Mouse (Mus musculus) hindlimb bud, embryonic 11.5 days (tissue): Measurements from ENCODE around the gene Pdc.
"Not testable (repeated sequence)": the region's sequence is repeated elsewhere in the genome, so short reads cannot be mapped to it uniquely, and the experiment has no call there.

Experiments
- DNase-seq: peaks from one replicate; pipeline ENCODE4 v3.0.0-alpha.2; 2012; ENCODE audit warnings: low read depth, low spot score; ENCODE audit errors: extremely low spot score

Pdc gene

DNA sequence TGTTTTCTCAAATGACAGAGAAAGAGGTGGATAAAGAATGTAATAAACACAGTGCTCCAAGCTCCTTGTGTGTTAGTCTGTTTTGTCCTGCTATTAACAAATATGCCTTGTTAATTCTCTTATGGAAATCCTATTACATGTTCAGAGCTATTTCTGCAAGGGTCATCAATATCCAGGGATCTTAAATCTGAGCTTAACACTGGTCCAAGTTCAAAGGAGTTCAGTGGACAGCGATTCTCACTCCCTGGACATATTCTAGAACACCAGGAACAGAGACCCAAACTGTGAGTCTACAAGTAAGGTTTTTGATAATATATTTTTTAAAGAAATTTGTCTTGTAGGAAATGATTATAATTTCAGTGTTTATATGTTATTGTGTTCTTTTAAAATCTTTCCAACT is at the start of gene Pdc:
Gene Pdc (plus strand): TSS at position 213 of the 400 bp plus-strand sequence.
- no peak for DNase-seq

DNA sequence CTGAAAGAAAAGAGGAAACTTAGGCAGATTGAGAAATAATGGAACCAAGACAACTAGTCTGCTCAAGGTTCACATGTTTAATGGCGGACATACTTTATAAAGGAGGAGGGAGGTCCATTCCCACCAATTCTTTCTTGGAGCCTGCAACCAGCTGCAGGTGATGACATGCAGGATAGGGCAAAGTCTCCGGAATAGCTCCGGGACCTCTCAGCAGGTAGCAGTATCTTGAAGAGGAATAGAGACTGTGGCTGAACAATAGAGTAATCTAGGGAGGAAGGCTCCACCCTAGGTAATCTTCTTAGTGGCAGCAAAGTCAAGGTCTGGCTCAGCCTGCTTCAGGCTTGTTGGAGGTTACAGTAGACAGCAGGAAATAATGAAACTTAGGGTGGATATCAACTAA is 25.2 kb upstream of the Pdc start:
- DNase-seq = not testable (repeated sequence)

DNA sequence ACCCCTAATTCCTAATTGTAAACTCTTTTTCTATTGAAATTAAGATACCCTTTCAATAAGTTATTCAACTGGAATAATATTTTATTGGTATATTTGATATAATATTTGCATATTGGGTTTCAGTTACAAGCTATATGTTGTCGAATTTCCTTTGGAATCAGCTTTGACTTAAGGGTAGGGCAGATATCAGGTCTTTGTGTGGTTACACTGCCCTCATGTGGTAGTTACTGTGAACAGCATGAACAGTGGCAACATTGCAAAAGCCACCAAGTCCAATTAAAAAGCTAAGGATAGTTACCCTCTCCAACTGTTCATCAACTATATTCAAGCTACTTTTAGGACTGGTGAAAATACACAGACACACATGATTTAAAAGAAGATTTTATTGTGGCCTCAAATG is 11.6 kb upstream of the Pdc start:
- DNase-seq = no peak

DNA sequence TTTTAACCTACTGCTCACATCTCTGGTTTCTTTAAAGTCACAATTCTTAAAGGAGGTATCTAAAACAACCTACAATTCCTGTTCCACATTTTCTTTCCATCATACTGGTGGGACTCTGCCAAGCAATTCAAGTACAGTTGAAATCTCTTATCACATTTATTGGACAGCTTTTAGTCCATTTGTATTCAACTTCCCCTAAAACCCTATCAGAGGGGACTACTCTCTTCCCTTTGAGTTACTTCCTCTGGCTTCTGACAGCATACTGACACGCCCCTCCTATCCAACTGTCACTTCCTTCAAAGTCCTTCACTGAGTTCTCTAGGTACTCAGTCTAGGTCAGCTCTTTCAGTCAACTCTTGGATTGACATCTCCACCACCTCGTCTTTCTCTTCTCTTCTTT is 15.9 kb downstream of the Pdc start:
- no peak for DNase-seq

DNA sequence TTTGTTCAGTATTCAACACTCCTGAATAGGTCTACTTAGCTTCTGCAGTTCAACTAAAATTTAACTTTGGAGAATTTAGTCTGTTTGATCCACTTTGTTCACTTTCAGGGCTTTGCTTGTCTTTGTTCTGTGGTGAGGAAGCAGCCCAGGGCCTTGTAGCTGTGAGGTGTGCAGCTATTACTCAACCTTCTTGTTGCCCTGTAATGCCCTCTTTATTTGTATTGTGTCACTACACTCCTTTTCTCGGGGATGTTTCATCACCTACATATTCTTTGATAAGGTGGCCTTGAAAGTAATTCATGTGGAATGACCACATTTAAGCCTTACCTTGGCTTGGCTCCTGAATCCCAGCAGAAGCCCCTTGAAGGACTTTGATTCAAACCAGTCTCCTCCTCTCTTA is 41.6 kb downstream of the Pdc start:
- DNase-seq = no peak

DNA sequence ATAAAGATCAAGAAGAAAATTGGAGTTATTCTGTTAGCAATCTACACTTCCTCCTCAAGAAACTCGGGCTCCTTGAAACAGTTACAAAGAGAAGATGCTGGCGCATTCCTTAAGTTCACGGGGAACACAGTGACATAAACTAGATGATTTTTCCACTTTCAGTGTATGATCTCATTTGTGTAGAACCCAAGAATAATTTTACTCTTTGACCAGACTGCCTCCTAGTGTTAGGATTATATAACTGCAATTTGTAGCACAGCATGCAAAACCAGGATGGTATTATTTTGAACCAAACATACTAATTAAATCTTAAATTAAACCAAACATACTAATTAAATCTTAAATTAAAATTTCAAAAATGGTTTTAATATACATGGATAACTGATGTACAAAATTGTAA is 53.7 kb downstream of the Pdc start:
- no peak for DNase-seq

DNA sequence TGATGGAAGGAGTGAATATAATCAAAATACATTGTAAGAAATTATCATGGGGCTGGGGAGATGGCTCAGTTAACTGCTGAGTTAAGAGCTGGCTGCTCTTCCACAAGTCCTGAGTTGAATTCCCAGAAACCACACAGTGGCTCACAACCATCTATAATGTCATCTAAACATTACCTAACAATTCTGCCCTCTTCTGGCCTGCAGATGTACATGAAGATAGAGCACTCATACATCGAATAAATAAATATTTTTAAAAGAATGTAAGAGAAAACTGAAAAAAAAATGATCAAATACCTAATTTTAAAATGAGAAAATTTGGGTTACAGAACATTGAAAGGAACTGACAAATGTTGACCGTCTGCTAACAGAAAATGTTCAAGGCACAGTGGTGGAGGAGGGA is 55.0 kb downstream of the Pdc start:
- no peak for DNase-seq
